Mouse (Mus musculus): ENCODE results near the gene Trpc5. TPM values are rescaled to one million over a fixed set of nuclear protein-coding genes. Genes with fewer than 3 reads are reported as not detected.

Gene Trpc5
- polyA plus RNA-seq, 1 experiment, result 0.08 TPM

- Histone ChIP-seq H3K4me1 (ENCODE audit: control insufficient read depth, insufficient read depth, low read length) (no peaks in the 10 kb centered on the region), H3K27ac (ENCODE audit: insufficient read depth, low read depth, low read length) (no peak overlapping the region), H3K4me3 (ENCODE audit: insufficient read depth, low read depth, low read length) (no peak overlapping the region), H3K27me3 (replicated peaks; ENCODE audit: control insufficient read depth, insufficient read depth, low read length) (no peaks in the 10 kb centered on the region), H3K36me3 (ENCODE audit: control insufficient read depth, insufficient read depth, low read length) (no peaks in the 10 kb centered on the region)
- WGBS, result 25% methylated on average over 1 of the region's 1 CpGs
- TF ChIP-seq POLR2A (IDR thresholded peaks at IDR 0.05; ENCODE audit: low read depth, low read length) (no peak), CTCF (conservative IDR thresholded peaks at IDR 0.05; ENCODE audit: insufficient read depth, insufficient read length, low read depth, low read length) (0 out of 2 replicates have a peak, but pooled peaks have one; percentile 13)
- peak; percentile 29 for DNase-seq
Measured at GRCm38 (mm10) chrX:144645394-144645793, 42.6 kb downstream of the Trpc5 start.

- no peak for DNase-seq
- H3K27me3 ChIP-seq (replicated peaks; ENCODE audit: control insufficient read depth, insufficient read depth, low read length), result no peaks in the 10 kb centered on the region
- WGBS, result 48% methylated on average over 3 of the region's 3 CpGs
Measured at GRCm38 (mm10) chrX:144644756-144645155, 43.2 kb downstream of the Trpc5 start.

DNA sequence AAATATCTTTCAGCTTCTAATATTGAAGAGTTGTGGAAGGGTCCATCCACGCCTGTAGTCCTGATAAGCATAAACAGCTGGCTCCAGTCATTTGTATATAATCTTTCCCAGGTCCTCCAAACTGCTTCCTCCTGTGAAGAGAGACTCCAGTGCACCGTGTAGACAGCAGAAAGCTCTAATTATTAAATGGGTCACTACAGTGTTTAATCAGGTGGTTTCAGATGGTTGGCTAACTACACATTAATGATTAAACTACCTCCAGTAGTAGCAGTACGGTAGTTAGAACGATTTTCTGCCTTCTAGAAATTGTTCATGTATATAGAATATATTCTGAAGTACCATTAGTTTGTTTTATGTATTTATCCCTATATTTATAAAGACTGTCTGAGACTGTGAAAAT, 75.2 kb downstream of the Trpc5 start:
- TF ChIP-seq POLR2A (IDR thresholded peaks at IDR 0.05; ENCODE audit: low read depth, low read length) (no peak), CTCF (conservative IDR thresholded peaks at IDR 0.05; ENCODE audit: insufficient read depth, insufficient read length, low read depth, low read length) (no peak)
- Histone ChIP-seq H3K36me3 (ENCODE audit: control insufficient read depth, insufficient read depth, low read length) (no peaks in the 10 kb centered on the region), H3K27ac (ENCODE audit: insufficient read depth, low read depth, low read length) (no peak overlapping the region), H3K4me3 (ENCODE audit: insufficient read depth, low read depth, low read length) (no peak overlapping the region), H3K27me3 (replicated peaks; ENCODE audit: control insufficient read depth, insufficient read depth, low read length) (no peaks in the 10 kb centered on the region), H3K4me1 (ENCODE audit: control insufficient read depth, insufficient read depth, low read length) (no peaks in the 10 kb centered on the region)
- WGBS, result 37% methylated on average over 4 of the region's 4 CpGs
- DNase-seq, result peak; percentile 37

More at GRCm38 (mm10) chrX:144644756-144645155, 43.2 kb downstream of the Trpc5 start:
- Histone ChIP-seq H3K4me1 (ENCODE audit: control insufficient read depth, insufficient read depth, low read length) (no peaks in the 10 kb centered on the region), H3K36me3 (ENCODE audit: control insufficient read depth, insufficient read depth, low read length) (no peaks in the 10 kb centered on the region), H3K4me3 (ENCODE audit: insufficient read depth, low read depth, low read length) (no peak overlapping the region), H3K27ac (ENCODE audit: insufficient read depth, low read depth, low read length) (no peak overlapping the region)
- TF ChIP-seq CTCF (conservative IDR thresholded peaks at IDR 0.05; ENCODE audit: insufficient read depth, insufficient read length, low read depth, low read length) (no peak), POLR2A (IDR thresholded peaks at IDR 0.05; ENCODE audit: low read depth, low read length) (no peak)

DNA sequence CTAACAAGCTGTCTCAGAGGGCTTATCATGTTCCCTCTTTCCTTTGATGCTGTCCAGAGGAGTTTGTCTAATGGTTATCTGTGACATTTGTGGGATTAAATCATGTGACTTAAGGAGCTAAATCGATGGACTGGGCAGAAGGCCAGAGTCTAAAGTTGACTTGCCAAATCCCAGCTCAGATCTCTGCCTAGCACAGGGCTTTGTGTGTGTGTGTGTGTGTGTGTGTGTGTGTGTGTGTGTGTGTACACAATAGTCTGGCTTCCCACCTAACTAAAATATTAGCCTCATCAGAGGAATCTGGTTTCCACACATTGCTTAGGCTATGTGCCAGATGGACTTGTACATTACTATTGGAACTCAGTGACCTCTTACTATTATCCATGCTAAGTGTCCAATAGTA, 151.5 kb downstream of the Trpc5 start:
- no peak for TF ChIP-seq POLR2A (IDR thresholded peaks at IDR 0.05; ENCODE audit: low read depth, low read length)
- no peak for TF ChIP-seq CTCF (conservative IDR thresholded peaks at IDR 0.05; ENCODE audit: insufficient read depth, insufficient read length, low read depth, low read length)
- H3K27ac ChIP-seq (ENCODE audit: insufficient read depth, low read depth, low read length), result no peak overlapping the region
- no peak overlapping the region for H3K4me3 ChIP-seq (ENCODE audit: insufficient read depth, low read depth, low read length)
- 0% methylated on average over 1 of the region's 1 CpGs for WGBS
- no peaks in the 10 kb centered on the region for H3K4me1 ChIP-seq (ENCODE audit: control insufficient read depth, insufficient read depth, low read length)
- DNase-seq, result no peak
- H3K27me3 ChIP-seq (replicated peaks; ENCODE audit: control insufficient read depth, insufficient read depth, low read length), result no peaks in the 10 kb centered on the region
- no peaks in the 10 kb centered on the region for H3K36me3 ChIP-seq (ENCODE audit: control insufficient read depth, insufficient read depth, low read length)

- Histone ChIP-seq H3K27ac (ENCODE audit: insufficient read depth, low read depth, low read length) (no peak overlapping the region), H3K36me3 (ENCODE audit: control insufficient read depth, insufficient read depth, low read length) (no peaks in the 10 kb centered on the region), H3K4me1 (ENCODE audit: control insufficient read depth, insufficient read depth, low read length) (no peaks in the 10 kb centered on the region), H3K27me3 (replicated peaks; ENCODE audit: control insufficient read depth, insufficient read depth, low read length) (no peaks in the 10 kb centered on the region), H3K4me3 (ENCODE audit: insufficient read depth, low read depth, low read length) (no peak overlapping the region)
- DNase-seq, result peak; percentile 2
- no peak for TF ChIP-seq CTCF (conservative IDR thresholded peaks at IDR 0.05; ENCODE audit: insufficient read depth, insufficient read length, low read depth, low read length)
- TF ChIP-seq POLR2A (IDR thresholded peaks at IDR 0.05; ENCODE audit: low read depth, low read length), result no peak
- WGBS, result 35% methylated on average over 7 of the region's 7 CpGs
Measured at GRCm38 (mm10) chrX:144526042-144526441, 161.9 kb downstream of the Trpc5 start.

DNA sequence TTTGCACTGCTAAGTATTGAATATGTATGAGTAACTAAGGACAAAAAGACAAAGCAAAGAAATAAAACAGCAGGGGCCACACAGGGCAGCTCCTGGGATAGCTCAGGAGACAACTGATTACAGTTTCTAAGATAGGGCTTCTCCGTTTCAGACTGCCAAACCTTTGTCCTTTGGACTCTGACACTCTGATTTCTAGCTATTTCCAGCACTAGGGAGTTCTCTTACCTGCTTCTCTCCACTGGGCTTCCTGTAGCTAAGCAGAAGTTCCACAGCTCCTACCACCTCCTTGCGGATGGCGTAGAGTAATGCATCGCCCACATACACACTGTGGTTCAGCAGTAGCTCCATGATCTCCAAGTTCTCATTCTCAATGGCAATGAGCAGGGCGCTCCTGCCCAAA, 164.7 kb downstream of the Trpc5 start:
- TF ChIP-seq CTCF (conservative IDR thresholded peaks at IDR 0.05; ENCODE audit: insufficient read depth, insufficient read length, low read depth, low read length), result no peak
- no peak for TF ChIP-seq POLR2A (IDR thresholded peaks at IDR 0.05; ENCODE audit: low read depth, low read length)
- Histone ChIP-seq H3K36me3 (ENCODE audit: control insufficient read depth, insufficient read depth, low read length) (no peaks in the 10 kb centered on the region), H3K4me3 (ENCODE audit: insufficient read depth, low read depth, low read length) (no peak overlapping the region), H3K27me3 (replicated peaks; ENCODE audit: control insufficient read depth, insufficient read depth, low read length) (no peaks in the 10 kb centered on the region), H3K27ac (ENCODE audit: insufficient read depth, low read depth, low read length) (no peak overlapping the region), H3K4me1 (ENCODE audit: control insufficient read depth, insufficient read depth, low read length) (no peaks in the 10 kb centered on the region)
- WGBS, result 82% methylated on average over 5 of the region's 5 CpGs
- DNase-seq, result peak; percentile 1

GRCm38 (mm10) chrX:144491394-144491793, 196.6 kb downstream of the Trpc5 start:
- whole genome bisulfite sequencing, result 62% methylated on average over 1 of the region's 1 CpGs
- Histone ChIP-seq H3K4me3 (ENCODE audit: insufficient read depth, low read depth, low read length) (no peak overlapping the region), H3K27me3 (replicated peaks; ENCODE audit: control insufficient read depth, insufficient read depth, low read length) (no peaks in the 10 kb centered on the region), H3K4me1 (ENCODE audit: control insufficient read depth, insufficient read depth, low read length) (no peaks in the 10 kb centered on the region), H3K27ac (ENCODE audit: insufficient read depth, low read depth, low read length) (no peak overlapping the region), H3K36me3 (ENCODE audit: control insufficient read depth, insufficient read depth, low read length) (no peaks in the 10 kb centered on the region)
- no peak for DNase-seq
- TF ChIP-seq POLR2A (IDR thresholded peaks at IDR 0.05; ENCODE audit: low read depth, low read length) (no peak), CTCF (conservative IDR thresholded peaks at IDR 0.05; ENCODE audit: insufficient read depth, insufficient read length, low read depth, low read length) (no peak)

Data from kidney, adult 2 months (tissue).